Comparison of ENCODE assay signal across 8 mouse cellular contexts in genomic region chr11:118511851-118512250, GRCm38 (mm10). TPM values are rescaled to one million over a fixed set of nuclear protein-coding genes. Genes with fewer than 3 reads are reported as not detected.
DNase-seq lines count a peak whose midpoint lies in the region; ATAC-seq and TF ChIP-seq lines count a peak whose summit lies in the region.

No protein-coding gene starts in this region.

- no peaks in the 10 kb centered on the region for H3K9me3 ChIP-seq in forebrain, embryonic 10.5 days
- H3K9me3 ChIP-seq in forebrain, embryonic 11.5 days (ENCODE audit: control insufficient read depth, low read length) = no peaks in the 10 kb centered on the region
- H3K9me3 ChIP-seq in forebrain, embryonic 13.5 days (replicated peaks) = no peaks in the 10 kb centered on the region

- H3K79me3 ChIP-seq in C2C12 (ENCODE audit: low read depth) = no peaks in the 10 kb centered on the region

- no peaks in the 10 kb centered on the region for H3K36me3 ChIP-seq in forebrain, embryonic 10.5 days (replicated peaks)
- H3K36me3 ChIP-seq in forebrain, embryonic 11.5 days (ENCODE audit: control insufficient read depth, insufficient read depth, low read length) = no peaks in the 10 kb centered on the region
- no peaks in the 10 kb centered on the region for H3K36me3 ChIP-seq in C2C12 (ENCODE audit: control insufficient read depth, insufficient read depth)
- H3K36me3 ChIP-seq in forebrain, embryonic 13.5 days (ENCODE audit: poor library complexity, severe bottlenecking) = no peaks in the 10 kb centered on the region
- no peaks in the 10 kb centered on the region for H3K36me3 ChIP-seq in kidney, adult 2 months (ENCODE audit: control insufficient read depth, insufficient read depth, low read length)

- no peak overlapping the region for H3K9ac ChIP-seq in forebrain, embryonic 11.5 days (ENCODE audit: low read length)
- peak overlapping the region; percentile 26; the same call in 1 of the 2 replicates for H3K9ac ChIP-seq in forebrain, embryonic 13.5 days

- H3K4me2 ChIP-seq in forebrain, embryonic 11.5 days (ENCODE audit: low read depth, low read length, severe bottlenecking) = no peak overlapping the region
- peak overlapping the region; percentile 37 for H3K4me2 ChIP-seq in forebrain, embryonic 13.5 days

- intact Hi-C loops in left cerebral cortex, postnatal 4 days (cut with DNase I) = no loop called here

- TF ChIP-seq POLR2A in kidney, adult 2 months (IDR thresholded peaks at IDR 0.05; ENCODE audit: low read depth, low read length) = no peak

- no peak for TF ChIP-seq CTCF in C2C12 (IDR thresholded peaks at IDR 0.05; ENCODE audit: control insufficient read depth, insufficient read depth, insufficient read length)
- no peak for TF ChIP-seq CTCF in kidney, adult 2 months (conservative IDR thresholded peaks at IDR 0.05; ENCODE audit: insufficient read depth, insufficient read length, low read depth, low read length)

- peaks cover 33% of the 10 kb centered on the region for H3K4me1 ChIP-seq in forebrain, embryonic 10.5 days
- no peaks in the 10 kb centered on the region for H3K4me1 ChIP-seq in forebrain, embryonic 11.5 days (replicated peaks; ENCODE audit: control insufficient read depth, insufficient read depth, low read length)
- H3K4me1 ChIP-seq in forebrain, embryonic 13.5 days = peaks cover 30% of the 10 kb centered on the region
- peaks cover 3% of the 10 kb centered on the region; the same call in 1 of the 2 replicates for H3K4me1 ChIP-seq in kidney, adult 2 months (ENCODE audit: control insufficient read depth, insufficient read depth, low read length)

- no peak for DNase-seq in forebrain, embryonic 10.5 days (ENCODE audit: extremely low spot score, low spot score)
- no peak for DNase-seq in forebrain, embryonic 11.5 days (ENCODE audit: low spot score)
- DNase-seq in kidney, adult 2 months = peak; percentile 71
- DNase-seq in left cerebral cortex, postnatal 4 days = peak; percentile 74
- DNase-seq in spleen, adult 12 weeks (ENCODE audit: low spot score) = no peak
- no peak for DNase-seq in spleen, postnatal 14 days (ENCODE audit: low spot score in 2 of 2)

- H3K27me3 ChIP-seq in forebrain, embryonic 10.5 days (ENCODE audit: poor library complexity, severe bottlenecking) = peaks cover 7% of the 10 kb centered on the region; the same call in 1 of the 2 replicates
- H3K27me3 ChIP-seq in forebrain, embryonic 11.5 days (ENCODE audit: control insufficient read depth, insufficient read depth, low read length) = no peaks in the 10 kb centered on the region
- H3K27me3 ChIP-seq in C2C12 (ENCODE audit: control insufficient read depth, insufficient read depth, insufficient read length) = peaks cover 19% of the 10 kb centered on the region
- H3K27me3 ChIP-seq in forebrain, embryonic 13.5 days = peaks cover 10% of the 10 kb centered on the region
- H3K27me3 ChIP-seq in kidney, adult 2 months (replicated peaks; ENCODE audit: control insufficient read depth, insufficient read depth, low read length) = no peaks in the 10 kb centered on the region

- no peak for ATAC-seq in forebrain, embryonic 11.5 days (replicated peaks; ENCODE audit: low FRiP score)
- ATAC-seq in forebrain, embryonic 13.5 days = peak; percentile 68

- no peak overlapping the region for H3K4me3 ChIP-seq in forebrain, embryonic 10.5 days
- H3K4me3 ChIP-seq in forebrain, embryonic 11.5 days (ENCODE audit: low read depth, low read length) = no peak overlapping the region
- no peak overlapping the region for H3K4me3 ChIP-seq in C2C12 (ENCODE audit: insufficient read depth, poor library complexity, severe bottlenecking)
- no peak overlapping the region for H3K4me3 ChIP-seq in forebrain, embryonic 13.5 days
- no peak overlapping the region for H3K4me3 ChIP-seq in kidney, adult 2 months (ENCODE audit: insufficient read depth, low read depth, low read length)

- WGBS in forebrain, embryonic 10.5 days = 76% methylated on average over 6 of the region's 6 CpGs
- WGBS in forebrain, embryonic 11.5 days = 76% methylated on average over 6 of the region's 6 CpGs
- WGBS in forebrain, embryonic 13.5 days = 38% methylated on average over 6 of the region's 6 CpGs
- 31% methylated on average over 6 of the region's 6 CpGs for WGBS in kidney, adult 2 months

- H3K27ac ChIP-seq in forebrain, embryonic 10.5 days = peak overlapping the region; percentile 26
- H3K27ac ChIP-seq in forebrain, embryonic 11.5 days (ENCODE audit: low read depth, low read length) = no peak overlapping the region
- peak overlapping the region; percentile 76 for H3K27ac ChIP-seq in forebrain, embryonic 13.5 days
- H3K27ac ChIP-seq in kidney, adult 2 months (ENCODE audit: insufficient read depth, low read depth, low read length) = no peak overlapping the region

- H3ac ChIP-seq in C2C12 (ENCODE audit: control insufficient read depth, insufficient read length, low read depth) = no peak overlapping the region

- H3K79me2 ChIP-seq in C2C12 (ENCODE audit: control insufficient read depth, insufficient read depth) = no peaks in the 10 kb centered on the region

TF ChIP-seq in C2C12, 6 proteins besides CTCF, POLR2A, EP300 and RAD21:
- TF ChIP-seq CEBPB (IDR thresholded peaks at IDR 0.05; ENCODE audit: low read depth) (no peak), MYOD1 (IDR thresholded peaks at IDR 0.05; ENCODE audit: control insufficient read depth, insufficient read length, low read depth) (peak; percentile 22), USF1 (IDR thresholded peaks at IDR 0.05; ENCODE audit: low read depth) (no peak), FOSL1 (IDR thresholded peaks at IDR 0.05; ENCODE audit: insufficient read depth, low read length, poor library complexity, severe bottlenecking) (no peak)
TF ChIP-seq in C2C12: peak in this region for 1.

RNA-seq across cellular contexts. Expression of gene Engase, which starts 35.2 kb away (rescaled TPM):
- polyA plus RNA-seq in forebrain, embryonic 10.5 days (2016; fragmentation: Nextera tagmentation; extraction: Ambion mirVana) = 7.1 and 7.9 TPM in 2 replicates
- polyA plus RNA-seq in forebrain, embryonic 11.5 days (2014; fragmentation: Nextera tagmentation; extraction: Ambion mirVana) = 9.0 and 10.6 TPM in 2 replicates
- polyA plus RNA-seq in C2C12 (2012; fragmentation: generic; extraction: Trizol) = 2.1 TPM
- polyA plus RNA-seq in forebrain, embryonic 13.5 days (2015; fragmentation: Nextera tagmentation; extraction: Ambion mirVana) = 4.5 and 5.6 TPM in 2 replicates
- polyA plus RNA-seq in kidney, adult 2 months (2012; rRNA removed) = 10.5 and 12.3 TPM in 2 replicates
- total RNA-seq in left cerebral cortex, postnatal 4 days (2021) = 10 to 100 TPM in 1 of 2 experiments, 1 to 10 TPM in 1; 8.3 to 11.5 TPM

Comparison
In these comparisons a context has a peak if more than half of its experiments do, and no peak if none do; other contexts are left out.
1. H3K27ac ChIP-seq: peak in forebrain, embryonic 10.5 days (single experiment) and forebrain, embryonic 13.5 days (single experiment); none in forebrain, embryonic 11.5 days (single experiment) and kidney, adult 2 months (single experiment).
2. DNase-seq: peak in kidney, adult 2 months (single experiment) and left cerebral cortex, postnatal 4 days (single experiment); none in forebrain, embryonic 10.5 days (single experiment), forebrain, embryonic 11.5 days (single experiment), spleen, adult 12 weeks (single experiment) and spleen, postnatal 14 days (0 of 2).